Mouse (Mus musculus): Measurements from ENCODE around the gene Gm28360. TPM values are rescaled to one million over a fixed set of nuclear protein-coding genes. Genes with fewer than 3 reads are reported as not detected.
"Not testable (repeated sequence)": the region's sequence is repeated elsewhere in the genome, so short reads cannot be mapped to it uniquely, and the experiment has no call there.

Gm28360 gene
- not detected in 2 replicates for polyA plus RNA-seq (2014; fragmentation: Nextera tagmentation; extraction: Ambion mirVana)

- ATAC-seq (ENCODE audit: insufficient read depth, low FRiP score, low TSS enrichment) = not testable (repeated sequence)
Measured at GRCm38 (mm10) chr1:117829781-117830180, at the start of gene Gm28360. TSS of gene Gm28360 (plus strand) at chr1:117830081.

GRCm38 (mm10) chr1:117780833-117781232, 49.0 kb upstream of the Gm28360 start, which contains the start of gene B020011L13Rik:
TSS of gene B020011L13Rik (plus strand) at chr1:117781133.
- 72% methylated on average over 3 of the region's 3 CpGs for WGBS
- not testable (repeated sequence) for DNase-seq (ENCODE audit: low spot score)

More at GRCm38 (mm10) chr1:117829781-117830180, at the start of gene Gm28360:
- not testable (repeated sequence) for H3K27me3 ChIP-seq (ENCODE audit: control insufficient read depth, insufficient read depth, low read length); DNase-seq (ENCODE audit: low spot score); H3K4me1 ChIP-seq (ENCODE audit: control insufficient read depth, insufficient read depth, low read length); H3K9me3 ChIP-seq (ENCODE audit: control insufficient read depth, low read length); H3K36me3 ChIP-seq (ENCODE audit: control insufficient read depth, insufficient read depth, low read length); H3K27ac ChIP-seq (ENCODE audit: low read depth, low read length); H3K9ac ChIP-seq (ENCODE audit: low read length); H3K4me2 ChIP-seq (ENCODE audit: low read depth); H3K4me3 ChIP-seq (ENCODE audit: low read depth, low read length)
- WGBS = 74% methylated on average over 5 of the region's 5 CpGs

GRCm38 (mm10) chr1:117816271-117816670, 13.6 kb upstream of the Gm28360 start:
- not testable (repeated sequence) for H3K9me3 ChIP-seq (ENCODE audit: control insufficient read depth, low read length); H3K4me2 ChIP-seq (ENCODE audit: low read depth); DNase-seq (ENCODE audit: low spot score); H3K27ac ChIP-seq (ENCODE audit: low read depth, low read length); ATAC-seq (ENCODE audit: insufficient read depth, low FRiP score, low TSS enrichment); H3K4me1 ChIP-seq (ENCODE audit: control insufficient read depth, insufficient read depth, low read length); H3K4me3 ChIP-seq (ENCODE audit: low read depth, low read length); H3K36me3 ChIP-seq (ENCODE audit: control insufficient read depth, insufficient read depth, low read length); H3K9ac ChIP-seq (ENCODE audit: low read length); H3K27me3 ChIP-seq (ENCODE audit: control insufficient read depth, insufficient read depth, low read length)

More at GRCm38 (mm10) chr1:117780833-117781232, 49.0 kb upstream of the Gm28360 start, which contains the start of gene B020011L13Rik:
- H3K4me3 ChIP-seq (ENCODE audit: low read depth, low read length); ATAC-seq (ENCODE audit: insufficient read depth, low FRiP score, low TSS enrichment); H3K4me1 ChIP-seq (ENCODE audit: control insufficient read depth, insufficient read depth, low read length); H3K9me3 ChIP-seq (ENCODE audit: control insufficient read depth, low read length); H3K27me3 ChIP-seq (ENCODE audit: control insufficient read depth, insufficient read depth, low read length); H3K9ac ChIP-seq (ENCODE audit: low read length); H3K36me3 ChIP-seq (ENCODE audit: control insufficient read depth, insufficient read depth, low read length); H3K27ac ChIP-seq (ENCODE audit: low read depth, low read length); H3K4me2 ChIP-seq (ENCODE audit: low read depth): not testable (repeated sequence)

- H3K27me3 ChIP-seq (ENCODE audit: control insufficient read depth, insufficient read depth, low read length); H3K36me3 ChIP-seq (ENCODE audit: control insufficient read depth, insufficient read depth, low read length); H3K9ac ChIP-seq (ENCODE audit: low read length); H3K4me2 ChIP-seq (ENCODE audit: low read depth); H3K9me3 ChIP-seq (ENCODE audit: control insufficient read depth, low read length); H3K4me3 ChIP-seq (ENCODE audit: low read depth, low read length); ATAC-seq (ENCODE audit: insufficient read depth, low FRiP score, low TSS enrichment); H3K27ac ChIP-seq (ENCODE audit: low read depth, low read length); DNase-seq (ENCODE audit: low spot score); H3K4me1 ChIP-seq (ENCODE audit: control insufficient read depth, insufficient read depth, low read length): not testable (repeated sequence)
- 90% methylated on average over 3 of the region's 3 CpGs for WGBS
Measured at GRCm38 (mm10) chr1:117851718-117852117, 21.8 kb downstream of the Gm28360 start.

Other genes with a start within 250 kb of the Gm28360 start
- not detected in 2 replicates for gene Gm28363, start 132.9 kb upstream of the Gm28360 start, polyA plus RNA-seq (2014; fragmentation: Nextera tagmentation; extraction: Ambion mirVana)
- not detected in 2 replicates for gene B020011L13Rik, start 48.9 kb upstream of the Gm28360 start, polyA plus RNA-seq (2014; fragmentation: Nextera tagmentation; extraction: Ambion mirVana)
- not detected in 2 replicates for gene Gm28168, start 97.9 kb downstream of the Gm28360 start, polyA plus RNA-seq (2014; fragmentation: Nextera tagmentation; extraction: Ambion mirVana)
- gene Gm7145, start 135.9 kb downstream of the Gm28360 start, polyA plus RNA-seq (2014; fragmentation: Nextera tagmentation; extraction: Ambion mirVana) = not detected in 2 replicates

Measured in neural tube, embryonic 11.5 days (tissue).